Mouse (Mus musculus): ENCODE measurements at regions not wholly inside any gene's neighbourhood (a gene's known extent, or its start where the extent isn't known, plus 50 kb on each side); places are given as distances from the start of the nearest gene placed in this dataset.

DNA sequence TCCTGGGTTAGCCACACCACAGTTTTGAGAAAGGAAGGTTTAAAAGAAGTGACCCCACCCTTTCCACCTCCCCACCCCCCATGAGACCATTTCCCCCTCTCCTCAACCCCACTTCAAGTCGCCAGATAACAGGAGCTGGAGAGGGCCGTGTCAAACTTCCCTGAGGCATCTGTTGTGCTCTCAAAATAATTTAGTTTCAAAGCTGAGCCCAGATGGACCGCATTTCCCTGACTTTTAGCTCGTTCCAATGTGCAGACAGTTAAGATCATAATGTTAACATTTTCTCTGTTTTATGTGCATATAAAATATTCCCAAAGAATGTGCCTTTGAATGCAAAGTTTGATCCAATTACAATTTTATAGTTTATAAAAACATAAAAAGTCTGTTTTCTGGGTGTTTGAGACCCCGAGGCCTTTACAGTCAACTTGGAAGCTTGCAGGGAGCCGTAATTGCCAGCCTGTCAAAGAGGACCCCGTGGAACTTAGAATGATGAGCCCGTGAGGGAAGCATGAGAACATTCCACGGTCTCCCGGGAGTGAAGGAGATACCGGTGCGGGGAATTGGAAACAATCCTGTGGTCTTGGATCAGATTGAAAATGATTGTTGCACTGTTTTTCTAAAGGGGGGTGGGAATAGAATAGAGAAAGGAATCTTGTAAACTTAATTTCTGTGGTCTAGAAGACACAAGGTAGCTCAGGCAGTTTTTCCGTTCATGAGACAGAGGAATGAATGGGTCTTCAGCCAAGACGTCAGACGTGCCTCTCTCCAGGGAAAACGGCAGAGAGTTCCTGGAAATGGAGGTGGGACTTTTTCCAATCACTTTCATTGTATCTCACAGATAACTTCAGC is 903.3 kb downstream of the Mrps31 start:
- no peak for DNase-seq

DNA sequence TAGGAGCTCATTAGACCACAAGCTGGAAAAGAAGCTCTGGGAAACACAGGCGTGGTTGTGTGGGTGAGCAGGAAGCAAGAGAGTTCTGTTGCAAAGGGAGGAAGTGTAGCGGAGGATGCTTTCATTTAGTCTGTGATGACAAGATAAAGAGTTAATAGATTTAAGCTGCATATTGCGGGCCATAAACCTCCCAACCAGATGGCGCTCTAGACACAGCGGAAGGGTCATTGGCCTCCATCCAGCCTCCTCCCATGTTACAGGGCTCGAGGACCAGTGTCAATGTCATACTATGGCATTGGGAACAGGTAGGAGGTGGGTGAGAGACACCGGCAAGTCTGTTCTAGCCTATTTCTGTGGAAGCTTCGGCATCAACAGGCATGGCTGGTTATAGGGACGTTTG is 908.4 kb downstream of the Mrps31 start:
- peak; percentile 6 for DNase-seq

DNA sequence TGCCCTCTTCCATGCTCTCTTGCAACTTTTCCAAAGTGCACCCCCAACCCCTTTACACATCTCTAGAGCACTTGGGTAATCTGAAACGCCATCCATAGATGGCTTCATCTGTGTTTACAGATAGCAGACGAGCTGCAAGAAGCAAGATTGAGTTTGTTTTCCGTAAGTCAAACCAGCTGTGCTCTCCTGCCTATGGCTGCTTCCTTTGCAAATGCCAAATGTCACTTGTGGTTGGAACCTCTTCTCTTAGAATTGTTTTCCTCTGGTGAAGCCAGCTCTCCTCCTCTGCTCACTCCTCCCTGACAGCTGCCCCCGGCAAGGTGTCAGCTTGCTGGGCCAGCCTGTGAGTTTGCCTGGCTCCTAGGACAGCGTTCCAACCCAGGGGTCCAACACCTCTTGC is 910.0 kb downstream of the Mrps31 start:
- DNase-seq: no peak

DNA sequence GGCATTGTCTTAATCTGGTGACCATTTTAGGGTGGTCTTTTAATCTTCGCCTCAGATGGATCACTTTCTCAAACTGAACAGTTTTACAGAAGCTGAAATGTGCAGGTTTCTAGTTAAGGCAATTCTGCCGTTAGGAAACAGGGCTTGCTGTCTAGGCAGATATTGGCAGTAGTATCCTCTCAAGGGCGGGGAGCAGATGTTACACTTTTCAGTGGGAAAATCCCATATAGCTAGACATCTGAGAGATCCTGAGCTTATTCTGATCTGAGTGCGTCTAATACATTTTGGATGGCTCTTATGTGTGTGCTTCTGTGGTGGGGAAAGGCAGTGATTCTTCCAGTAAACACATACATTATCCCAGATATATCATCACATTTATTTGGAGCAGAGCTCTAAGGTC is 916.1 kb downstream of the Mrps31 start:
- DNase-seq: no peak

DNA sequence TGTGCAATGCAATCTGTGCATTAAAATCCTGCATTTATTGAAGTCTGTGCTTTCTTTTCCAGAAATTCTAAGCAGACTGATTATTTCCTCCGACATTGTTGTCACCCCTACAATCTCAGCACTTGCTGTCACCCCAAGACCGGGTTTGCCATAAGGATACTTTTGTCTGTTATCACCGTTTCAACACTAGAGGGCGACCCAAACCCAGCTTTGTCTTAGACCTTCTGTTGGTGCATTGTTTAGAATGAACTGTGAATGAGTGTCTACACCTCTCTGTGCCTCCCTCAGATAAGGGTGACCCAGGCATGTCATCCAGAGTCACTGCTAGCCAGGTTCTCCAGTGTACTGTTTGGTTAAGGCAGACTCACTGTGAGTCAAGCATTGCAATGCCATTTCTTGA is 933.0 kb downstream of the Mrps31 start:
- DNase-seq: peak; percentile 22

DNA sequence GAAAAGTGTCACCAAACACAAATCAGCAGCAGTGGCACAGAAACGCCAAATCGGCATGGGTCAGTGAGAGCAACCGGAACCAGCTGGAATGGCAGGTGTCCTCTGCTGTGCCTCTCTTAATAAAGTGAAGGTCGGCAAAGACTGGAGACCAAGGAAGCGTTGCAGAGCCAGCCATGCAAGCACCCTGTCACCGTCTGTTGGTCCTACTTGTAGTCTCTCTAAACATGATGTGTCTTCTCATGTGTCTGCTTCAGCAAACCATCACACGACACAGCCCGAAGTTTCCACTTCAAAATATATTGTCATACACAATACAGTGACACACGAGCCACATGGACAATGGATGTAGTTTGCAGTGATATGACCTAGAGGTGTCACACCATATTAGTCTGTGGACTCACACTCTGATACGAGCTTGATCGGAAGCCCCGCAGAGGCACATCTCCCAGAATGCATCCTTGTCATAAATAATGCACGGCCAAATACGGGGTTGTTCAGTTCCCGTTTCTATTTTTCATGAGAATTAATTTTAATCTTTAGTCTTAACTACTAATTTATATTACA is 940.3 kb downstream of the Mrps31 start:
- no peak for DNase-seq

DNA sequence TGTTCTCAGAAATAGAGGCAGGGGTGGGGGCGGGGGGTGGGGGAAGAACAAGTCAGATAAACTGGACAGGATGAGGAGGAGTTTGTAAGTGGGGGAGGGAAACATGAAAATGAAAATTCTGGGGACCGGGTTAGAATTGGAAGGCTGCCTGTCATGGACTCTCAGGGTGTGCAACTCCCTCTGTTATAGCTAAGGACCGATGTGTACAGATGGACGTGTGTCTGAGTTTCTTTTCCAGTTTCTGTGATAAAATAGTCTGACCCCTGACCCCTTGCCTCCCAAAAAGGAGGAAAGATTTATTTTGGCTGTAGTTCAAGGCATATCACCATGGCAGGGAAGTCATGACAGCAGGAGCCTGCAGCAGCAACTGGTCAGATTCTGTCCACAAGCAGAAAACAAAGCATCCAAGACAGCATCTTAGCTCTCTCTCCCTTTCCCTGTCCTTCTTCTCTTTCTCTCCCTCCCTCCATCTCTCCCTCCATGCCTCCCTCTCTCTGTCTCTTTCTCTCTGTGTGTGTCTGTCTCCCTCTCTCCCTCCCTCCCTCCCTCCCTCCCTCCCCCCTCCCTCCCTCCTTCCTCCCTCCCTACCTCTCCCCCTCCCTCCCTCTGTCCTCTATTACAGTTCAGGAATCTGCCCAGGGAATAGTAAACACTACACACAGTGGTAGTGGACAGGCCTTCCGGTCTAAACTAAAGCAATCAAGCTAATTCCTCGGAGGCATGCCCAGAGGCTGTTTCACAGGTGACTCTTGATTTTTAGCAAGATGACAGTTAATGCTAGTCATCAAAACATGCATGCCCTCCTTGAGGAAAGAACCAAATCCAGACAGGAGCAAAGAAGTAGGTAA is 941.3 kb downstream of the Mrps31 start:
- DNase-seq: no peak

DNA sequence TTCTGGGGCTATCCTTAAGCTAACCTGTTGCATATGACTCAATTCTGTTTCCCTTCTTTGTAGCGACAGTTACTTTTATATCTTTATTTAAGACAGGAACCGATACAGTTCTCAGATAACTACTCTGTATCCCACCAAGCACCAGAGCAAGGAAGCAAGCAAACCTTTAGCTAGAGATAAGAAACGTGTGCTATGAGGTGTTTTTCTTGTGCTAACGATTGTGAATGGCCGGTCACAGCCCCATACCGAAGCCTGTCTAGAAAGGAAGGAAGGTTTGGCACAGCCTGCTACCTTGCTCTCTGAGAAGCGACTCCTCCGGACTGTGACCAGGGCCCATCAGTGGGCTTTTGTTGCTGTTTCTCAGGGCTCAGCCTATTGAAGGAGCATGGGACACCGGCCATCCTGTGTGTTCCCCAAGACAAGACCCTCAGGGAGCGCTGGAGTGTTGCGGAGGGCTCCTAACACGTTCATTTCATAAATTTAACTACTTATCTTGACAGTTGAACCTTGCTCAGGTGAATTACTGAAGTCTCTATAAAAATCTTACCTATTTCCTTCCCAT is 949.0 kb downstream of the Mrps31 start:
- no peak for DNase-seq

DNA sequence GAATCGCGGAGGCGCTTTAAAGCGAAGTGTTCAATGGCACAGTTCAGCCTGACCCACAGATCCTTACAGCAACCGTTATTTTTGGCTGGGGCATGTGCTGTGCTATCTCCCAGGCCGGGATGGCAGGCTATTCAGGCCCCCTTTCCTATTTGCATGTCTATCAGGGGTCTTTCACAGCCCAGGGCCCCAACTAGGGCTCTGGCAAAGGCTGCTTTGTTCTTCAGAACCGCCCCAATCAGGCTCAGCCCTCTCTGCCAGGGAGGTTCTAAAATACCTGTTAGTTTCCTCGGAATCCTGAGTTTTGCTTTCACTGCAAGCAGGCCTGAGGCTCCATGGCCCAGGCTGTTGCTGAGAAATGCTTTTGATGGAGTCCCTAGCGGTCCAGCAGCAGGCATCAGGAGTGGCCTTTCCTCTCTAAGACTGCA is 949.7 kb downstream of the Mrps31 start:
- DNase-seq: no peak
